Mouse (Mus musculus): ENCODE data around the gene Prelid1.

The Prelid1 gene

GRCm38 (mm10) chr13:55319931-55320533, at the start of gene Prelid1:
Gene Prelid1, plus strand, starts transcription at chr13:55320500.
- no peak for DNase-seq (ENCODE audit: extremely low read depth, insufficient read length, low spot score)

- no peak for DNase-seq (ENCODE audit: extremely low read depth, insufficient read length, low spot score)
Observed at GRCm38 (mm10) chr13:55277203-55277602, 43.1 kb upstream of the Prelid1 start.

- DNase-seq (ENCODE audit: extremely low read depth, insufficient read length, low spot score), result no peak
Observed at GRCm38 (mm10) chr13:55277646-55278045, 42.7 kb upstream of the Prelid1 start.

- DNase-seq (ENCODE audit: extremely low read depth, insufficient read length, low spot score), result no peak
Observed at GRCm38 (mm10) chr13:55288854-55289253, 31.4 kb upstream of the Prelid1 start.

- no peak for DNase-seq (ENCODE audit: extremely low read depth, insufficient read length, low spot score)
Observed at GRCm38 (mm10) chr13:55296760-55297159, 23.5 kb upstream of the Prelid1 start.

GRCm38 (mm10) chr13:55300913-55301312, 19.4 kb upstream of the Prelid1 start:
- no peak for DNase-seq (ENCODE audit: extremely low read depth, insufficient read length, low spot score)

- no peak for DNase-seq (ENCODE audit: extremely low read depth, insufficient read length, low spot score)
Observed at GRCm38 (mm10) chr13:55312028-55312630, 8.2 kb upstream of the Prelid1 start.

GRCm38 (mm10) chr13:55313051-55313450, 7.2 kb upstream of the Prelid1 start:
- no peak for DNase-seq (ENCODE audit: extremely low read depth, insufficient read length, low spot score)

- no peak for DNase-seq (ENCODE audit: extremely low read depth, insufficient read length, low spot score)
Observed at GRCm38 (mm10) chr13:55314891-55315412, 5.3 kb upstream of the Prelid1 start.

GRCm38 (mm10) chr13:55318351-55318750, 1.9 kb upstream of the Prelid1 start:
- DNase-seq (ENCODE audit: extremely low read depth, insufficient read length, low spot score), result no peak

- peak; percentile 91 for DNase-seq (ENCODE audit: extremely low read depth, insufficient read length, low spot score)
Observed at GRCm38 (mm10) chr13:55321434-55322129, 1.3 kb downstream of the Prelid1 start, which contains the start of gene Rab24. Gene Rab24, minus strand, starts transcription at chr13:55321946.

GRCm38 (mm10) chr13:55322130-55322825, 2.0 kb downstream of the Prelid1 start:
- peak; percentile 32 for DNase-seq (ENCODE audit: extremely low read depth, insufficient read length, low spot score)

GRCm38 (mm10) chr13:55325596-55325995, 5.3 kb downstream of the Prelid1 start:
- DNase-seq (ENCODE audit: extremely low read depth, insufficient read length, low spot score), result peak; percentile 29

GRCm38 (mm10) chr13:55327169-55327568, 6.9 kb downstream of the Prelid1 start:
- DNase-seq (ENCODE audit: extremely low read depth, insufficient read length, low spot score), result no peak

- peak; percentile 80 for DNase-seq (ENCODE audit: extremely low read depth, insufficient read length, low spot score)
Observed at GRCm38 (mm10) chr13:55327633-55328032, 7.3 kb downstream of the Prelid1 start.

GRCm38 (mm10) chr13:55328171-55328570, 7.9 kb downstream of the Prelid1 start:
- peak; percentile 25 for DNase-seq (ENCODE audit: extremely low read depth, insufficient read length, low spot score)

GRCm38 (mm10) chr13:55328641-55329040, 8.3 kb downstream of the Prelid1 start:
- DNase-seq (ENCODE audit: extremely low read depth, insufficient read length, low spot score), result no peak

- peak; percentile 88 for DNase-seq (ENCODE audit: extremely low read depth, insufficient read length, low spot score)
Observed at GRCm38 (mm10) chr13:55329109-55329682, 8.9 kb downstream of the Prelid1 start.

- peak; percentile 94 for DNase-seq (ENCODE audit: extremely low read depth, insufficient read length, low spot score)
Observed at GRCm38 (mm10) chr13:55329683-55330566, 9.6 kb downstream of the Prelid1 start, which contains the start of gene Mxd3. Gene Mxd3, minus strand, starts transcription at chr13:55329823.

Measured in 3134 (cell line).